In genomic region chr3:105704031-105705008, GRCm38 (mm10) we compare ENCODE assay signal across 8 mouse cellular contexts. TPM values are rescaled to one million over a fixed set of nuclear protein-coding genes. Genes with fewer than 3 reads are reported as not detected.
DNase-seq lines count a peak whose midpoint lies in the region; ATAC-seq and TF ChIP-seq lines count a peak whose summit lies in the region.

TSS of gene Inka2 (plus strand) at chr3:105704599.

- peak within 1 kb of the TSS; percentile 43 for H3K9ac ChIP-seq in hindbrain, embryonic 11.5 days (ENCODE audit: low read depth, low read length)

- H3K4me2 ChIP-seq in hindbrain, embryonic 11.5 days (replicated peaks; ENCODE audit: low read depth, low read length) = peak within 1 kb of the TSS; percentile 96

- no peak within 1 kb of the TSS for H3K27ac ChIP-seq in hindbrain, embryonic 11.5 days (ENCODE audit: low read depth, low read length)

- no peaks in the 10 kb centered on the region for H3K9me3 ChIP-seq in hindbrain, embryonic 11.5 days (ENCODE audit: control insufficient read depth, low read length)

- peaks cover 4% of the 10 kb centered on the region; the same call in 1 of the 2 replicates for H3K4me1 ChIP-seq in hindbrain, embryonic 11.5 days (replicated peaks; ENCODE audit: control insufficient read depth, insufficient read depth, low read length)

- H3K36me3 ChIP-seq in hindbrain, embryonic 11.5 days (ENCODE audit: control insufficient read depth, insufficient read depth, low read length) = no peaks in the 10 kb centered on the region

- peak; percentile 97 for ATAC-seq in Patski
- ATAC-seq in frontal cortex, adult (ENCODE audit: low TSS enrichment) = peak; percentile 74
- peak; percentile 96 for ATAC-seq in hindbrain, embryonic 11.5 days (ENCODE audit: low FRiP score)

- H3K27me3 ChIP-seq in Patski = no peaks in the 10 kb centered on the region
- peaks cover 14% of the 10 kb centered on the region for H3K27me3 ChIP-seq in hindbrain, embryonic 11.5 days (ENCODE audit: control insufficient read depth, insufficient read depth, low read length)

- CTCF ChIA-PET in Patski (lab: Charles Lee) = interaction anchor here (1.2 to 1.4 kb wide), 2 partner anchors 17 to 21 kb away, joined by 3 to 7 read pairs; no protein-coding TSS in a partner anchor

- no peak for TF ChIP-seq CTCF in Patski (IDR thresholded peaks at IDR 0.05)

- no peak for DNase-seq in Patski (ENCODE audit: low read depth, low spot score)
- DNase-seq in cerebellum, adult 9-10 months = peak; percentile 83
- DNase-seq in hindbrain, embryonic 11.5 days (ENCODE audit: low spot score) = peak; percentile 85
- DNase-seq in layer of hippocampus, postnatal 25 days (ENCODE audit: extremely low spot score in 1 of 2, low spot score in 1 of 2) = peak; percentile 66 to 73
- DNase-seq in lung, postnatal 25 days (ENCODE audit: low spot score) = peak; percentile 87
- DNase-seq in retina, embryonic 14.5 days (ENCODE audit: low spot score) = peak; percentile 89
- peak; percentile 80 to 87 for DNase-seq in thymus, postnatal 36 days

- H3K4me3 ChIP-seq in hindbrain, embryonic 11.5 days (ENCODE audit: low read depth, low read length) = peak within 1 kb of the TSS; percentile 55

- 3% methylated on average over 40 of the region's 43 CpGs for WGBS in hindbrain, embryonic 11.5 days

- POLR2A ChIA-PET in Patski (lab: Charles Lee) = no interaction called here

- in situ Hi-C loops in Patski (cut with MboI; ENCODE audit: low pct_unique_long_range_greater_than_20kb) = no loop called here

RNA-seq across cellular contexts. Expression of gene Inka2, which starts in this region (rescaled TPM):
- 4.4 TPM for polyA plus RNA-seq in Patski (2021)
- polyA plus RNA-seq in hindbrain, embryonic 11.5 days (2014; fragmentation: Nextera tagmentation; extraction: Ambion mirVana) = 1.2 and 1.3 TPM in 2 replicates
- 10 to 100 TPM; 61.9 to 72.7 TPM for total RNA-seq in layer of hippocampus, postnatal 25 days (2021)
